Mouse (Mus musculus) thymus, adult 2 months (tissue): ENCODE measurements around the gene Rimkla. TPM values are rescaled to one million over a fixed set of nuclear protein-coding genes. Genes with fewer than 3 reads are reported as not detected.

ENCODE experiments used
- DNase-seq: peaks from one replicate; pipeline ENCODE4 v3.0.0; 2021
- H3K27ac ChIP-seq: fragments of 200-500 bp; 2 replicates; pipeline ENCODE4 v1.5.1; 2012; ENCODE audit warnings: low read length, control low read depth; ENCODE audit not compliant: control insufficient read depth, insufficient read depth
- H3K27me3 ChIP-seq: fragments of 200-500 bp; 2 replicates; pipeline ENCODE4 v1.6.1; 2012; ENCODE audit warnings: mild to moderate bottlenecking, low read length, moderate library complexity, mixed read lengths; ENCODE audit not compliant: control insufficient read depth, insufficient read depth
- H3K36me3 ChIP-seq: fragments of 200-500 bp; 2 replicates; pipeline ENCODE4 v1.6.1; 2012; ENCODE audit warnings: mild to moderate bottlenecking, low read length, moderate library complexity; ENCODE audit not compliant: control insufficient read depth, insufficient read depth
- H3K4me1 ChIP-seq: fragments of 200-500 bp; replicated peaks from 2 replicates; pipeline ENCODE4 v1.6.1; 2012; ENCODE audit warnings: low read length; ENCODE audit not compliant: control insufficient read depth, insufficient read depth
- H3K4me3 ChIP-seq: fragments of 200-500 bp; 2 replicates; pipeline ENCODE4 v1.5.1; 2012; ENCODE audit warnings: mild to moderate bottlenecking, low read length, control low read depth, moderate library complexity; ENCODE audit not compliant: control insufficient read depth, insufficient read depth
- CTCF ChIP-seq: fragments of 200-500 bp; IDR thresholded peaks from 2 replicates; pipeline ENCODE4 v1.5.1; 2012; ENCODE audit warnings: mild to moderate bottlenecking, control low read depth, low read length, moderate library complexity, borderline replicate concordance; ENCODE audit not compliant: control insufficient read depth, poor library complexity, insufficient read depth; ENCODE audit errors: extremely low read depth
- POLR2A ChIP-seq: fragments of 200-500 bp; IDR thresholded peaks from 2 replicates; pipeline ENCODE4 v1.6.1; 2012; ENCODE audit warnings: mild to moderate bottlenecking, low read length, control low read depth, moderate library complexity; ENCODE audit not compliant: control insufficient read depth, poor library complexity, insufficient read depth; ENCODE audit errors: extremely low read depth
- WGBS: fragments of 180-500 bp; shearing (Covaris S2); methylation state at CpG from one replicate; pipeline ENCODE4 v1.1.7; 2018; 5-methylcytosine and 5-hydroxymethylcytosine counted together
- polyA plus RNA-seq: library from polyadenylated mRNA; depleted of rRNA; stranded (reverse); fragments of >200 nt; gene quantifications from 2 replicates; pipeline ENCODE4 v1.2.3, GENCODE M21; 2012

The Rimkla gene
- polyA plus RNA-seq, 1 experiment: 1.8 TPM

DNA sequence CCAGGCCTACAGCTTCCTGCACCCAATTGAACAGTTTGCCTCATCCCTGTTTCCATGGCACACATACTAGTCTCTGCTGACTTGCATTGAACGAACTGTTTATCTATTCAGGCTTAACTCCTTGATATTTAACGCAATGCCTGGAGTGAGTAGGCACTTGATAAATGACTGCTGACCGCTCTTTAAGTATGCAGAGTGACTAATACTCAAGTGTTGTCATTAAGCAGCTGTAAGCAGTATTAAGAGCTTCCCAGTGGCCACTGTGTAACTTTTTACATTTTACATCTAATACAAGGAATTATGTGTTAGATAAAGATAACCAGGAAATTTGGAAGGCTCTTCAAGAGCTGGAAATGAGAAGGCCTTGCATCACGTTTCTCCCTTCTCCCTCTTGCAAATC lies 42.7 kb upstream of the Rimkla start:
- H3K4me3 ChIP-seq: no peak overlapping the region
- no peaks in the 10 kb centered on the region for H3K27me3 ChIP-seq
- H3K4me1 ChIP-seq: peaks cover 4% of the 10 kb centered on the region
- no peak for TF ChIP-seq POLR2A
- TF ChIP-seq CTCF: no peak
- 89% methylated on average over 4 of the region's 4 CpGs for WGBS
- no peak for DNase-seq
- H3K27ac ChIP-seq: no peak overlapping the region
- no peaks in the 10 kb centered on the region for H3K36me3 ChIP-seq

DNA sequence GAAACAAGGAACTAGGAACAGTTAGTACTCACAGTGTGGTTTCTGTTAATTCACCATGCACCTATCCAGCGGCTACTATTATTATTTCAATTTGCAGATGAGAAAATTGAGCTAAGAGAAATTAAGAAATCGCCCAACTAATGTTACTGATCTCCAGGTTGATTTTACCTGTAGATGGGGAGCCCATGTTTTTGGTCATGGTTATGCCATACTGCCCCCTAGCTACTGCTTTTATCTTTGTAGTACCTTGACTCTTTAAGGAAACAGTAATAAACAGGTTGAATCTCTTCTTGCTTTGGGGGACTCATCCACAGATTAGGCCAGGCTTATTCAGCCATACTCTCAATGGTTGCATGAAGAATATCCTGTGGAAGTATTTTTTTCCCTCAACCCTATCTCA lies 39.4 kb upstream of the Rimkla start:
- H3K4me3 ChIP-seq: no peak overlapping the region
- H3K4me1 ChIP-seq: no peaks in the 10 kb centered on the region
- no peak for TF ChIP-seq CTCF
- no peak for TF ChIP-seq POLR2A
- 82% methylated on average over 2 of the region's 2 CpGs for WGBS
- no peak overlapping the region for H3K27ac ChIP-seq
- no peaks in the 10 kb centered on the region for H3K27me3 ChIP-seq
- DNase-seq: peak; percentile 17
- H3K36me3 ChIP-seq: no peaks in the 10 kb centered on the region

DNA sequence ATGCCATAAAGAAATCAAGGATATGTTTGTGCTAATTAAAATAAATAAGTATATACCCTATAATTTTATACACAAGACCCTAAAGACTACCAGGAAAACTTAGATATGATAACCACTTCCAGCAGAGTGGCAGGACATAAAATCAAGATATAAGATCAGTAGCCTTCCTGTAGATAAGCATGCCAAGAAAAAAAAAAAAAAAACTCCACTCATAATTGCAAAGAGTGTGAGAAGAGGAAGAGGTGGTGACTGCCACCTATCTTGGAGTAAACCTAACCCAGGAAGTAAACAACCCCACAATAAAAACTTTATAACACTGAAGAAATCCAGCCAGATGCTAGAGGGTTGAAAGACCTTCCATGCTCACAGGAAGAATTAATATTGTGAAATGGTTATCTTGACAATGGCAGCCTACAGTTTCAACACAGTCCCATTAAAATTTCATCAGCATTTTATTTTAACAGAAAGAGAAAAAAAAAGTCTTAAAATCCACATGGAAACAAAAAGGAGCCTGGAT lies 34.0 kb upstream of the Rimkla start:
- H3K27me3 ChIP-seq: no peaks in the 10 kb centered on the region
- no peak overlapping the region for H3K27ac ChIP-seq
- TF ChIP-seq POLR2A (no peak), CTCF (no peak)
- H3K4me1 ChIP-seq: no peaks in the 10 kb centered on the region
- DNase-seq: no peak
- no peaks in the 10 kb centered on the region for H3K36me3 ChIP-seq
- no peak overlapping the region for H3K4me3 ChIP-seq

DNA sequence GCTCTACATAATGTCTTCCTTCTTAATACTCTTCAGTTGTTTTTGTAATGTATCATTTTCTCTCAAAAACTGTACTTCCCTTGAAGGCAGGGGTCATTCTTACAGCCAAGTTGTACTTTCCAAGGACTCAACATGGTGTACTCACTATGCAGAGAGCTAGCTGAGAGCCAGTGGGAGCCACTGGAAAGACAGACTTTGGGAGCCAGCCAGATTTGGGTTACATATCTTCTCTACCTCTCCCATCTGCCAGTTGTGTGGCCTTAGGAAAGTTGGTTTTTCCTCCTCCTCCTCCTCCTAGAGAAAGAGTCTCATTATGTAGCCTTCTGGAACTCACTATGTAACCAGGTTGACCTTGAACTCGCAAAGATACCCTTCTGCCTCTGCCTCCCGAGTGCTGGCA lies 32.0 kb upstream of the Rimkla start:
- no peak for DNase-seq
- Histone ChIP-seq H3K4me3 (no peak overlapping the region), H3K27me3 (no peaks in the 10 kb centered on the region), H3K27ac (no peak overlapping the region), H3K4me1 (no peaks in the 10 kb centered on the region), H3K36me3 (no peaks in the 10 kb centered on the region)
- 93% methylated on average over 2 of the region's 2 CpGs for WGBS
- TF ChIP-seq POLR2A (no peak), CTCF (no peak)

DNA sequence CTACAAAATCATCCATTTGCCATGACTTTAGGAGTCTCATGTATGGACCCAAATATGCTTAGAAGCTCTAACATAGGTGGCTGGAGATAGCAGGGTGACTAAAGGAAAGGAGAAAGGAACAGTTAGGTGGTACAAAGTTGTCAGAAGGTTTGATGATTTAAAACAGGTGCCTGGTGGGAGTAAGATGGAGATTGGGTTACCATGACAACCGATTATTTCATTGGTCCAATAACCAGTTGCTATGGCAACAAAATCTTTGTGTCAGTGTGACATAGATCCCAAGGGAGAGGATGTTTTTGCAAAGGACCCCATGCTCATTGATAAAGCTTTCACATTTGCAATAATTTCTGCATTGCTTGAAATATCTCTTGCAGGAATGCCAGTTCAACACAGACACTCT lies 31.6 kb upstream of the Rimkla start:
- H3K27ac ChIP-seq: no peak overlapping the region
- no peak overlapping the region for H3K4me3 ChIP-seq
- H3K36me3 ChIP-seq: no peaks in the 10 kb centered on the region
- TF ChIP-seq CTCF: no peak
- TF ChIP-seq POLR2A: no peak
- DNase-seq: no peak
- no peaks in the 10 kb centered on the region for H3K27me3 ChIP-seq
- no peaks in the 10 kb centered on the region for H3K4me1 ChIP-seq
- WGBS: 86% methylated on average over 1 of the region's 1 CpGs

DNA sequence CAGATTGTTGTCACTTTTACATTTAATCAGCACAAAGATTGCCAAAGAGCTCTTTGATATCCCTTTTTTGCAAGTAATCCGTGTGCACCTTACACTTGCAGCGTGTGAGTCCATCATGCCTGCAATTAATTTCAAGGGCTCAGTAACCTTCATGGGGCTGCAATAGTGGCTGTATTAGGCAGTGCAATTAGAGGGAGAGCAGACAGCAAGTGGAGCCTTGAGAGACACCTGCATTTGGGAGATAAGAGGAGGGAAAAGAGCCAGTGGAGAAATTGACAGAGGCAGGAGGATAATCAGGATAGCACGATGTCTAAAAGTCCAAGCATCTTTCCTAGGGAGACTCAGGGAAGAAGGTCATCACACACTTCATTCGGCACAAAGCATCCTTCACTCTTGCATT lies 31.1 kb upstream of the Rimkla start:
- H3K27me3 ChIP-seq: no peaks in the 10 kb centered on the region
- no peaks in the 10 kb centered on the region for H3K36me3 ChIP-seq
- TF ChIP-seq POLR2A (no peak), CTCF (no peak)
- 90% methylated on average over 4 of the region's 4 CpGs for WGBS
- H3K4me3 ChIP-seq: no peak overlapping the region
- H3K27ac ChIP-seq: no peak overlapping the region
- no peaks in the 10 kb centered on the region for H3K4me1 ChIP-seq
- no peak for DNase-seq

DNA sequence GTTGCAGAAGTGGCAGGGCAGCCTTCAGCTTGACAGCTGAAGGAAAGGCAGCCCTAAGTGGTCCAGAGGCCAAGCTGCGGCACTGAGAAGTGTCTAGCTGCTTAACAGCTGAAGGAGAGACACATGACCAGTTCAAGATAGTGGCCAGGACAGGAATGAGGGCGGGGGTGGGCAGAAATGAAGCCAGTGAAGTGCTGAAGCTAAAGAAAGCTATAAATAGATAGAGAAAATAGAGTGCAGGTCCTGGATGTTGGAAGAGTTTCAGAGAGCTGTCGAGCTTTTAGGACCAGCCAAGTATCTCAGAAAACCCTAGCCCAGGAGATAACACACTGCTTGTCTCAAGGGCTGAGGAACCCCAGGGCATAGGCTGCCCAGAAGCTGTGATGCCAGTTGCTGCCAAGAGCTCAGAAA lies 20.3 kb upstream of the Rimkla start:
- no peak overlapping the region for H3K4me3 ChIP-seq
- DNase-seq: no peak
- 73% methylated on average over 3 of the region's 3 CpGs for WGBS
- H3K36me3 ChIP-seq: no peaks in the 10 kb centered on the region
- no peak overlapping the region for H3K27ac ChIP-seq
- no peaks in the 10 kb centered on the region for H3K4me1 ChIP-seq
- no peaks in the 10 kb centered on the region for H3K27me3 ChIP-seq
- TF ChIP-seq CTCF (no peak), POLR2A (no peak)
